Mouse (Mus musculus): ENCODE results near the gene Serping1.
A peak's percentile ranks its signal among the peaks of the same experiment; 100 is the strongest.

The Serping1 gene

GRCm38 (mm10) chr2:84779210-84779609 is 4.0 kb upstream of the Serping1 start:
- no peak for DNase-seq (ENCODE audit: low read depth, low spot score)

- no peak for DNase-seq (ENCODE audit: low read depth, low spot score)
Observed at GRCm38 (mm10) chr2:84777706-84778105, 2.5 kb upstream of the Serping1 start.

- DNase-seq (ENCODE audit: low read depth, low spot score): no peak
Observed at GRCm38 (mm10) chr2:84775665-84776064, 421 bp upstream of the Serping1 start.

GRCm38 (mm10) chr2:84774751-84775150 is 493 bp downstream of the Serping1 start:
- no peak for DNase-seq (ENCODE audit: low read depth, low spot score)

GRCm38 (mm10) chr2:84773195-84773594 is 2.0 kb downstream of the Serping1 start:
- no peak for DNase-seq (ENCODE audit: low read depth, low spot score)

- DNase-seq (ENCODE audit: low read depth, low spot score): no peak
Observed at GRCm38 (mm10) chr2:84772454-84772853, 2.8 kb downstream of the Serping1 start.

- DNase-seq (ENCODE audit: low read depth, low spot score): no peak
Observed at GRCm38 (mm10) chr2:84770501-84770900, 4.7 kb downstream of the Serping1 start.

- no peak for DNase-seq (ENCODE audit: low read depth, low spot score)
Observed at GRCm38 (mm10) chr2:84762818-84763217, 12.4 kb downstream of the Serping1 start.

- DNase-seq (ENCODE audit: low read depth, low spot score): no peak
Observed at GRCm38 (mm10) chr2:84762295-84762694, 12.9 kb downstream of the Serping1 start.

GRCm38 (mm10) chr2:84761840-84762239 is 13.4 kb downstream of the Serping1 start:
- no peak for DNase-seq (ENCODE audit: low read depth, low spot score)

GRCm38 (mm10) chr2:84761309-84761708 is 13.9 kb downstream of the Serping1 start:
- DNase-seq (ENCODE audit: low read depth, low spot score): no peak

- DNase-seq (ENCODE audit: low read depth, low spot score): no peak
Observed at GRCm38 (mm10) chr2:84760777-84761176, 14.5 kb downstream of the Serping1 start.

GRCm38 (mm10) chr2:84758542-84759127 is 16.6 kb downstream of the Serping1 start:
- DNase-seq (ENCODE audit: low read depth, low spot score): no peak

GRCm38 (mm10) chr2:84757026-84757682 is 18.1 kb downstream of the Serping1 start:
- no peak for DNase-seq (ENCODE audit: low read depth, low spot score)

- DNase-seq (ENCODE audit: low read depth, low spot score): no peak
Observed at GRCm38 (mm10) chr2:84756245-84756644, 19.0 kb downstream of the Serping1 start.

GRCm38 (mm10) chr2:84750115-84750514 is 25.1 kb downstream of the Serping1 start:
- DNase-seq (ENCODE audit: low read depth, low spot score): no peak

- DNase-seq (ENCODE audit: low read depth, low spot score): no peak
Observed at GRCm38 (mm10) chr2:84744126-84744525, 31.1 kb downstream of the Serping1 start.

- DNase-seq (ENCODE audit: low read depth, low spot score): peak; percentile 37
Observed at GRCm38 (mm10) chr2:84743561-84743960, 31.7 kb downstream of the Serping1 start, which contains the start of gene Gm19426. TSS of gene Gm19426 (minus strand) at chr2:84743655.

GRCm38 (mm10) chr2:84742451-84743283 is 32.6 kb downstream of the Serping1 start:
- DNase-seq (ENCODE audit: low read depth, low spot score): no peak

GRCm38 (mm10) chr2:84741841-84742450 is 33.3 kb downstream of the Serping1 start:
- DNase-seq (ENCODE audit: low read depth, low spot score): no peak

GRCm38 (mm10) chr2:84740608-84741333 is 34.5 kb downstream of the Serping1 start:
- no peak for DNase-seq (ENCODE audit: low read depth, low spot score)

All from retina, adult 2 months (tissue).